Mouse (Mus musculus) embryo, embryonic 11.5 days (tissue): ENCODE measurements around the gene Exoc4.

Experiments
- DNase-seq: peaks from one replicate; pipeline ENCODE4 v3.0.0-alpha.2; 2012; ENCODE audit warnings: low read depth, low spot score

Exoc4 gene

GRCm38 (mm10) chr6:34003033-34003432 is 754.1 kb downstream of the Exoc4 start:
- DNase-seq = no peak

GRCm38 (mm10) chr6:34013469-34013868 is 764.6 kb downstream of the Exoc4 start:
- no peak for DNase-seq
